Mouse (Mus musculus): ENCODE measurements around the gene Fndc3a. TPM values are rescaled to one million over a fixed set of nuclear protein-coding genes. Genes with fewer than 3 reads are reported as not detected.

The Fndc3a gene
- 33.5 and 55.5 TPM in 2 replicates for polyA plus RNA-seq (2014; fragmentation: Nextera tagmentation; extraction: Ambion mirVana)

- H3K27me3 ChIP-seq (ENCODE audit: control insufficient read depth, insufficient read depth, low read length) = no peaks in the 10 kb centered on the region
Measured at GRCm38 (mm10) chr14:72709710-72710340, at the start of gene Fndc3a. TSS of gene Fndc3a (minus strand) at chr14:72710003.

GRCm38 (mm10) chr14:72752893-72753292, 43.1 kb upstream of the Fndc3a start:
- Histone ChIP-seq H3K4me2 (replicated peaks; ENCODE audit: low read depth, low read length) (no peak overlapping the region), H3K9me3 (ENCODE audit: control insufficient read depth, low read length) (no peaks in the 10 kb centered on the region), H3K27me3 (ENCODE audit: control insufficient read depth, insufficient read depth, low read length) (no peaks in the 10 kb centered on the region), H3K27ac (ENCODE audit: low read depth, low read length) (no peak overlapping the region), H3K4me3 (ENCODE audit: low read length) (no peak overlapping the region), H3K9ac (ENCODE audit: low read depth, low read length) (no peak overlapping the region), H3K36me3 (ENCODE audit: control insufficient read depth, insufficient read depth, low read length) (no peaks in the 10 kb centered on the region), H3K4me1 (ENCODE audit: control insufficient read depth, insufficient read depth, low read length) (no peaks in the 10 kb centered on the region)
- no peak for ATAC-seq (ENCODE audit: low FRiP score, low TSS enrichment)
- WGBS = 78% methylated on average over 6 of the region's 6 CpGs

More at GRCm38 (mm10) chr14:72709710-72710340, at the start of gene Fndc3a:
- Histone ChIP-seq H3K4me1 (ENCODE audit: control insufficient read depth, insufficient read depth, low read length) (peaks cover 3% of the 10 kb centered on the region; the same call in 1 of the 2 replicates), H3K9me3 (ENCODE audit: control insufficient read depth, low read length) (no peaks in the 10 kb centered on the region), H3K9ac (ENCODE audit: low read depth, low read length) (peak within 1 kb of the TSS; percentile 87), H3K4me2 (replicated peaks; ENCODE audit: low read depth, low read length) (peak within 1 kb of the TSS; percentile 85), H3K27ac (ENCODE audit: low read depth, low read length) (peak within 1 kb of the TSS; percentile 85), H3K4me3 (ENCODE audit: low read length) (peak within 1 kb of the TSS; percentile 78), H3K36me3 (ENCODE audit: control insufficient read depth, insufficient read depth, low read length) (no peaks in the 10 kb centered on the region)
- WGBS = under 1% methylated on average over 82 of the region's 82 CpGs
- peak; percentile 91 for ATAC-seq (ENCODE audit: low FRiP score, low TSS enrichment)

- H3K4me1 ChIP-seq (ENCODE audit: control insufficient read depth, insufficient read depth, low read length) = no peaks in the 10 kb centered on the region
- H3K4me2 ChIP-seq (replicated peaks; ENCODE audit: low read depth, low read length) = no peak overlapping the region
- H3K9me3 ChIP-seq (ENCODE audit: control insufficient read depth, low read length) = no peaks in the 10 kb centered on the region
- no peak overlapping the region for H3K9ac ChIP-seq (ENCODE audit: low read depth, low read length)
- no peaks in the 10 kb centered on the region for H3K36me3 ChIP-seq (ENCODE audit: control insufficient read depth, insufficient read depth, low read length)
- no peak overlapping the region for H3K27ac ChIP-seq (ENCODE audit: low read depth, low read length)
- 82% methylated on average over 5 of the region's 5 CpGs for WGBS
- no peak for ATAC-seq (ENCODE audit: low FRiP score, low TSS enrichment)
- no peaks in the 10 kb centered on the region for H3K27me3 ChIP-seq (ENCODE audit: control insufficient read depth, insufficient read depth, low read length)
- H3K4me3 ChIP-seq (ENCODE audit: low read length) = no peak overlapping the region
Measured at GRCm38 (mm10) chr14:72750426-72751182, 40.8 kb upstream of the Fndc3a start.

GRCm38 (mm10) chr14:72748331-72748730, 38.5 kb upstream of the Fndc3a start:
- Histone ChIP-seq H3K27me3 (ENCODE audit: control insufficient read depth, insufficient read depth, low read length) (no peaks in the 10 kb centered on the region), H3K4me2 (replicated peaks; ENCODE audit: low read depth, low read length) (no peak overlapping the region), H3K4me3 (ENCODE audit: low read length) (no peak overlapping the region), H3K9ac (ENCODE audit: low read depth, low read length) (no peak overlapping the region), H3K36me3 (ENCODE audit: control insufficient read depth, insufficient read depth, low read length) (no peaks in the 10 kb centered on the region), H3K27ac (ENCODE audit: low read depth, low read length) (no peak overlapping the region), H3K4me1 (ENCODE audit: control insufficient read depth, insufficient read depth, low read length) (no peaks in the 10 kb centered on the region), H3K9me3 (ENCODE audit: control insufficient read depth, low read length) (no peaks in the 10 kb centered on the region)
- ATAC-seq (ENCODE audit: low FRiP score, low TSS enrichment) = no peak
- 93% methylated on average over 5 of the region's 5 CpGs for WGBS

GRCm38 (mm10) chr14:72741667-72742066, 31.9 kb upstream of the Fndc3a start:
- Histone ChIP-seq H3K4me1 (ENCODE audit: control insufficient read depth, insufficient read depth, low read length) (0 out of 2 replicates have a peak, but pooled peaks cover 4% of the 10 kb centered on the region), H3K9me3 (ENCODE audit: control insufficient read depth, low read length) (no peaks in the 10 kb centered on the region), H3K4me2 (replicated peaks; ENCODE audit: low read depth, low read length) (no peak overlapping the region), H3K4me3 (ENCODE audit: low read length) (no peak overlapping the region), H3K27me3 (ENCODE audit: control insufficient read depth, insufficient read depth, low read length) (no peaks in the 10 kb centered on the region), H3K9ac (ENCODE audit: low read depth, low read length) (no peak overlapping the region), H3K27ac (ENCODE audit: low read depth, low read length) (no peak overlapping the region), H3K36me3 (ENCODE audit: control insufficient read depth, insufficient read depth, low read length) (no peaks in the 10 kb centered on the region)
- 65% methylated on average over 3 of the region's 3 CpGs for WGBS
- ATAC-seq (ENCODE audit: low FRiP score, low TSS enrichment) = no peak

- Histone ChIP-seq H3K9me3 (ENCODE audit: control insufficient read depth, low read length) (no peaks in the 10 kb centered on the region), H3K27ac (ENCODE audit: low read depth, low read length) (no peak overlapping the region), H3K36me3 (ENCODE audit: control insufficient read depth, insufficient read depth, low read length) (no peaks in the 10 kb centered on the region), H3K27me3 (ENCODE audit: control insufficient read depth, insufficient read depth, low read length) (no peaks in the 10 kb centered on the region), H3K4me2 (replicated peaks; ENCODE audit: low read depth, low read length) (no peak overlapping the region), H3K4me3 (ENCODE audit: low read length) (no peak overlapping the region), H3K9ac (ENCODE audit: low read depth, low read length) (no peak overlapping the region), H3K4me1 (ENCODE audit: control insufficient read depth, insufficient read depth, low read length) (0 out of 2 replicates have a peak, but pooled peaks cover 4% of the 10 kb centered on the region)
- no peak for ATAC-seq (ENCODE audit: low FRiP score, low TSS enrichment)
- 88% methylated on average over 5 of the region's 5 CpGs for WGBS
Measured at GRCm38 (mm10) chr14:72740336-72740735, 30.5 kb upstream of the Fndc3a start.

GRCm38 (mm10) chr14:72739484-72740208, 29.8 kb upstream of the Fndc3a start:
- H3K4me2 ChIP-seq (replicated peaks; ENCODE audit: low read depth, low read length) = no peak overlapping the region
- no peaks in the 10 kb centered on the region for H3K36me3 ChIP-seq (ENCODE audit: control insufficient read depth, insufficient read depth, low read length)
- no peak for ATAC-seq (ENCODE audit: low FRiP score, low TSS enrichment)
- H3K4me1 ChIP-seq (ENCODE audit: control insufficient read depth, insufficient read depth, low read length) = 0 out of 2 replicates have a peak, but pooled peaks cover 4% of the 10 kb centered on the region
- no peak overlapping the region for H3K9ac ChIP-seq (ENCODE audit: low read depth, low read length)
- no peaks in the 10 kb centered on the region for H3K9me3 ChIP-seq (ENCODE audit: control insufficient read depth, low read length)
- H3K27me3 ChIP-seq (ENCODE audit: control insufficient read depth, insufficient read depth, low read length) = no peaks in the 10 kb centered on the region
- no peak overlapping the region for H3K4me3 ChIP-seq (ENCODE audit: low read length)
- WGBS = 61% methylated on average over 8 of the region's 8 CpGs
- no peak overlapping the region for H3K27ac ChIP-seq (ENCODE audit: low read depth, low read length)

GRCm38 (mm10) chr14:72738776-72739175, 29.0 kb upstream of the Fndc3a start:
- Histone ChIP-seq H3K4me3 (ENCODE audit: low read length) (no peak overlapping the region), H3K36me3 (ENCODE audit: control insufficient read depth, insufficient read depth, low read length) (no peaks in the 10 kb centered on the region), H3K9me3 (ENCODE audit: control insufficient read depth, low read length) (no peaks in the 10 kb centered on the region), H3K4me2 (replicated peaks; ENCODE audit: low read depth, low read length) (no peak overlapping the region), H3K27ac (ENCODE audit: low read depth, low read length) (no peak overlapping the region), H3K9ac (ENCODE audit: low read depth, low read length) (no peak overlapping the region), H3K4me1 (ENCODE audit: control insufficient read depth, insufficient read depth, low read length) (0 out of 2 replicates have a peak, but pooled peaks cover 4% of the 10 kb centered on the region), H3K27me3 (ENCODE audit: control insufficient read depth, insufficient read depth, low read length) (no peaks in the 10 kb centered on the region)
- WGBS = 76% methylated on average over 4 of the region's 4 CpGs
- ATAC-seq (ENCODE audit: low FRiP score, low TSS enrichment) = no peak

Measured in kidney, embryonic 14.5 days (tissue).